Mouse (Mus musculus) kidney, postnatal 14 days (tissue): ENCODE results near the gene C2cd5.

Source experiments
- DNase-seq: peaks from one replicate; pipeline ENCODE4 v3.0.0; 2022; ENCODE audit warnings: mixed read lengths

The C2cd5 gene

GRCm38 (mm10) chr6:143070736-143071135 is 29.2 kb downstream of the C2cd5 start:
- DNase-seq, result no peak

DNA sequence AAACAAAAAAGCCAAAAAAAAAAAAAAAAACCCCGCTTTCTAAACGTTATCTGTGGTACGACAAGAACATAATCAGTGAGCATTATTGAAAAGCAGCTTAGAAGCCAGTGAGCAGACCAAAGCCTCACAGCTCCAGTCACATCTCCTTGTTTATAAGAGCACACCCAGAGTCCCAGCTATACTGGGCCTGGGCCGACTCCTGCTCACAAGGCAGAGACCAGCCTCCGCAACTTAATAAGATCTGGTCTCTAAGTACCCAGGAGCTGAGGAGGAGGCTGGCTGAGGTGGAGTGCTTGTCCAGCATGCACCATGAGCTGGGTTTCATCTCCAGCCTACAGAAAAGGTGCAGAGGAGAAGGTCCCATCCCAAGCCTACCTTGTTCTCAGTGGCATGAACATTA is 29.9 kb downstream of the C2cd5 start:
- no peak for DNase-seq

DNA sequence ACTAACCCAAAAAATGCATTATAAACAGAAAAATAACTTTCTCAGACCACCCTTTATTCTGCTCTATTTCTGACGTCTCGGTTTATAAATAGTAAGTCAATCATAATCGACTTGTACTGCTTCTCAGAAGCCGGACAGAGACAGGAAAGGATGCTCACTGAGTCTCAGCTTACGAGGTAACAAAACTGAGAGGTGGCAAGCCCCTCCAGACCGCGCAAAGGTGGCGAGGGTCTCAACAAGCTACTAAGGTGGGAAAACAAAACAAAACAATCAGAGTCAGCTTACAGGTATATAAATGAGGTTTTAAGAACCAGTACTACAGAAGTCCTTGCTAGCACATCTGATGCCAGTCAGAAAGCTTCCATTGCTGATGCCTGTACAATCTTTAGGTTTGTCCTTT is 30.3 kb downstream of the C2cd5 start:
- DNase-seq, result no peak

DNA sequence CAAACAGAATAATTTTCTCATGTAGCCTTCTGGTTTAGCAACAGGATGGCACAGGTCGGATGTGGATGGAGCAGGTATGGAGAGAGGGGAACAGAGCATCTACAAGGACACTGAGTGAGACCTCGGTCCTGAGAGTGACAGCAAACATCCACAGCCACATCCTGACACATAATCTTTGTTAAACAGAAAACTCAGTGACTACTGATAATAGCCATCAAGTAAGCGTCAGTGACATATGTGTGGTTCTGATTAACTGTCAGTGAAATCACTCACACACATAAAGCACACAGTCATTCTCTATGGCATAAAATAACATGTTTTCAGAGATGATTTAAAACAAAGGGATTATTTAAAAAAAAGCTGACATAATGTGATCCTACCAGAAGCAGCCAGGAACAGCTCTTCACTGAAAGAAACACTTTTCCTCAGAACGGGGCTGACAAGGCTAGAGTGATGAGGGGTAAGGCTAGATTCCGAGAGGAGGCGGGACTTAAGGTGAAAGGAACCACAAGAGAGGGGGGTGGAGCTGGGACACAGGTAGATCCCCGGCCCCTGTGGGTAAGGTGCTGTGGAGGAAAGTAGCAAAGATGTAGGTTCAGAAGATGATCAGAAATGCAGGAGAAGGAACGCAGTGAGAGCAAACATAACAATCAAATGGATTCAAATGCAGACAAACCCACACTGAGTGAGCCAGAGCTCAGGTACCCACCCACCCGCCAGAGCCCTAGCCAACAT is 31.6 kb downstream of the C2cd5 start:
- no peak for DNase-seq

DNA sequence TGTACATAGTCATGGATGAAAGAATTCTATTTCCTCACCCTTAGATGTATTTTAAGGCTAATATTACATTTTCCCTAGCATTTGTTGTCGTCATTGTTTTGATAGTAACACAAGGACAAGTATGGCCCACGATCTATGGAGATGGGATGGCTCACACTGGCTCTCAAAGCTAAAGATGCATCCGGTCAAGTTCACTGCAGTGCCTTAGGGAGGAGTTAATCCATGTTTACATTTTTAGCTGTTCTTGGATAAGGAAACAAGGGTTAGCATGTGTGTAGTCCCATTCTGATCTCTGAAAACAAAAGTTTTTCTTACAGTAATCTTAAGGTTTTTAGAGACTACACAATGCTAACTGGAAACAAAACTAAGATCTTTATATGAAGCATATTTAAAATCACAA is 32.3 kb downstream of the C2cd5 start:
- no peak for DNase-seq

- DNase-seq, result no peak
Observed at GRCm38 (mm10) chr6:143066859-143067258, 33.1 kb downstream of the C2cd5 start.

DNA sequence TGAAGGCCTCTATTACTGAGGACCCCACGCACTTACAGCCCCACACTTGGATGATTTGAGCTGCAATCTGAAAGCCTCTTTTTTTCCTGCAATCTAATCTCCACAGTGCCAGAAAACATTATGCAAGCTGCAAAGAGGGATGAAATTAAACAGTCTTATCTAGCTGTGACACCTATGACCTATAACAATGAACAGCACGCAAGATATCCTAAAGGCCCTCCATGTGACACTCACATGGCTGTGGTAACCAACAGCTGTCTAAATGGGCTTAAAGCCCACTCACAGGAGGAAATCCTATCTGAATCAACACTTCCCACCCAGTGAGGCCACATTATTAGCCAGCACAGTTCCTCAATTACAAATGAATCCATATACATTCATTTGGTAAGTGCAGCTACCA is 35.9 kb downstream of the C2cd5 start:
- no peak for DNase-seq

DNA sequence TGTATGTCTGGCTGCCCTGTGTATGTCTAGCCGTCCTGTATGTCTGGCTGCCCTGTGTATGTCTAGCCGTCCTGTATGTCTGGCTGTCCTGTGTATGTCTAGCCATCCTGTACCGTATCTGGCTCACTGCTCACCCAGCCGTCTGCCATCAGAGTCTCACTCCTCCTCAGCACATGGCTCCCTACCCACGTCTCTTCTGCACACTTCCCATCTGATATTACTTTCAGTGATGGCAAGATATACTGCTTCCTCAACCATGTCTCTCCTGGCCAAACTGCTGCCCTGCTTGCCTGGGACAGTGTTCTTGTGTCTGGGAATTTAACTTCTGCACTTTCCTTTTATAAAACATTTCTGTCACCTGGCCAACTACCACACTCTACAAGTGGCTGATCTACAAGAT is 42.3 kb downstream of the C2cd5 start:
- no peak for DNase-seq

GRCm38 (mm10) chr6:143051566-143051965 is 48.4 kb downstream of the C2cd5 start:
- no peak for DNase-seq

DNA sequence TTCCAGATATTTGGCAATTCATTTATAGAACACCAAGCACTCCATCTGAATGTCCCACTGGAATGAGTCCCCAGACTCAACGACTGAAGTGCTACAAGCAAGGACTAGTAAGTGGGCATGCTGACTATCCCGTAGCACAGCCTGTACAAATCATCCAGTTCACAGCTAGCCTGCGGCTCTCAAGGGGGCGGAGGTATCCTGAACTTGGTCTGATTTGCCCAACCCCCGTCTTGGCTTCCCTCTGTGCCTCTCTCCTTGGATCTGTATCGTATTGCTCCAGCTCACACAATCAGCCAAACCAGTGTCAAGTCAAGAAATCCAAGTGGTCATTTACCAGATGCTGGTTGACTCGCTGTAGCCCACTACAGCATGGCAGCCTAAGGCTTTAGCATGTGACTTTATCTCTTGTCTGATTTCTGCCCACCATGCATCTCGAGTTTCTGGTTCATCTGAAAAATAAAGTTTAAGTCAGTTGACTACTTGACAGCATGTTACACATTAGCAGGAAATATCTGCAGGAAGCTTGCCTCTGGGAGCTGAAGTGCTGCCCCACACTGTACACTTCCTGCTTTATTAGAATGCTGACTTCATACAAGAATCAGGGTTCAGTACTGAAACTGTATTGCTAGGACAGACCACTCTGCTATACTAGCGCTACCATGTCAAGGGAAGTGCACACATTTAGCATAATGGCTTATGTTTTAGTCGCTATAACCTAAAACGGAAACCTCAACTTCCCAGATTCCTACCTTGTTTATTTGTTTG is 50.0 kb downstream of the C2cd5 start:
- DNase-seq, result no peak

GRCm38 (mm10) chr6:143049117-143049516 is 50.8 kb downstream of the C2cd5 start:
- DNase-seq, result no peak

- DNase-seq, result no peak
Observed at GRCm38 (mm10) chr6:143047538-143048258, 52.2 kb downstream of the C2cd5 start.

DNA sequence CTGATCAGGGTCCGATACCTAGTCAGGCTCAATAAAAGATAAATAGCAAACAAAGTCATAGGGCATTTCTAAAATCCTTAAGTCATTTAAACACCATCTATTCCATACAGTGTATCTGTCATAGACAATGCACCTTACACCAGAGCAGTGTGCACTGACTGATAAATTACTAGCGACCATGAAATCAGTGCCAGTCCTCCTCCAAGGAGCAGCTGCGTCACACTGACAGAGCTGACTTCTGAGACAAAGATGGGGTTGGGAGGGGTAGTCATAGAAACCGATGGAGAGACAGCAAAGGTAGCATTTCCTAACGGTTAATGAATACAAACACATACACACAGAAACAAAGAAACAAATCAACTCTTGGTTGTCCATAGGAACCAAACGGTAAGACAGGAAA is 58.4 kb downstream of the C2cd5 start:
- no peak for DNase-seq

DNA sequence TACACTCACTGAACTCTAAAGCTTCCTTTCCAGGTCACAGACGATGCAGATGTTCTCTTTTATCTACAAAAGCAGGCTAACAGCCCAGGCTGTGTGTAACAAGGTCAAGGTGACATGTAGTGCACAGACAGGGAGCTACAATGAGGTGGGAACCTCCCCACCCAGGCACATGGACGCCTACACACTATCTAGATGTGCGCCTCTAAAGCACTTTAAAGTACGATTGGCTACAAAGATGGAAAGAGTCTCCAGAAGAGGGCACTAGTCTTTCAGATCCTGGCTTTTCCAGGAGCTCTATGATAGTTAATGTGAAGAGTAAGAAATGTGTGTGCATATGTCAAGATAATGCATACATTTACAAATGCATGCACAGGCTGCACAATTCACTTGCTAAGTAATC is 64.7 kb downstream of the C2cd5 start:
- DNase-seq, result no peak

- DNase-seq, result no peak
Observed at GRCm38 (mm10) chr6:143034503-143034902, 65.4 kb downstream of the C2cd5 start.

- no peak for DNase-seq
Observed at GRCm38 (mm10) chr6:143030521-143030920, 69.4 kb downstream of the C2cd5 start.

GRCm38 (mm10) chr6:143027896-143028295 is 72.0 kb downstream of the C2cd5 start:
- no peak for DNase-seq

- no peak for DNase-seq
Observed at GRCm38 (mm10) chr6:143027402-143027801, 72.5 kb downstream of the C2cd5 start.

DNA sequence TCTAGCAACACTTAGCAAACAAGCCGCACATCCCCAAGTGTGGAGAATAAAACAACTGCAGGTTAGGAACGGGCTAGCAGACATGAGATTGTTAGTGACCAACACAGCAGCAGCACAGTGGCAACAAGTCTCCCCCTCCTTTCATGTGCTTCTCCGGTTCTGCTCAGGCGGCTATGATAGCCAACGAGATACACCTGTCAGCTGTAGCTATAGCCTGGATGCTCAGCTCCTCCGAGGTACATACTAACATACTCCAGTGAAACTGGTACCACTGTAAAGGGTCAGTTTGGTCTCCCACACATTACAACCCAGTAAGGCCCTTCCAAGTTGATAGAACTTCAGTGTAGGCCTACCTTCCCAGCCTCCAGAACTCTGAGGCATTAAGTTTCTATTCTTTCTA is 76.2 kb downstream of the C2cd5 start:
- no peak for DNase-seq

GRCm38 (mm10) chr6:143021756-143022155 is 78.2 kb downstream of the C2cd5 start:
- no peak for DNase-seq

- no peak for DNase-seq
Observed at GRCm38 (mm10) chr6:143020647-143021046, 79.3 kb downstream of the C2cd5 start.

DNA sequence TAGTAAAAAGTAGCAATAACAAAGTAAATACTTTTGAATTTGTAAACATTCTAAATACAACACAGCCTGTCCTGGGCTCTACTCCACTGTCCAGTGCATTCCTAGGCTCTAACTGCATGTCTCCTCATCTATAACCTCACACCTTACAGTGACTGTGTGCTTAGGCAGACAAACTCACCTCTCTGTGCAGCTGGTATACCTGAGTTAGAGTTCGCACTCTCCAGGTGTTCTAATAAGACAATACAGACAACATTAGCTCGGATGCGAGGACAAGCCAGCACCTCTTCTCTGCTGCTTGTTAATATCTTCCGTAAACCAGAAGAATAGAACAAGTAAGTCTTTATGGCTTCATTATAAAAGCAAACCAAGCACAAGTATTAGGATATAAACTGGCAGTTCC is 79.8 kb downstream of the C2cd5 start:
- DNase-seq, result no peak

DNA sequence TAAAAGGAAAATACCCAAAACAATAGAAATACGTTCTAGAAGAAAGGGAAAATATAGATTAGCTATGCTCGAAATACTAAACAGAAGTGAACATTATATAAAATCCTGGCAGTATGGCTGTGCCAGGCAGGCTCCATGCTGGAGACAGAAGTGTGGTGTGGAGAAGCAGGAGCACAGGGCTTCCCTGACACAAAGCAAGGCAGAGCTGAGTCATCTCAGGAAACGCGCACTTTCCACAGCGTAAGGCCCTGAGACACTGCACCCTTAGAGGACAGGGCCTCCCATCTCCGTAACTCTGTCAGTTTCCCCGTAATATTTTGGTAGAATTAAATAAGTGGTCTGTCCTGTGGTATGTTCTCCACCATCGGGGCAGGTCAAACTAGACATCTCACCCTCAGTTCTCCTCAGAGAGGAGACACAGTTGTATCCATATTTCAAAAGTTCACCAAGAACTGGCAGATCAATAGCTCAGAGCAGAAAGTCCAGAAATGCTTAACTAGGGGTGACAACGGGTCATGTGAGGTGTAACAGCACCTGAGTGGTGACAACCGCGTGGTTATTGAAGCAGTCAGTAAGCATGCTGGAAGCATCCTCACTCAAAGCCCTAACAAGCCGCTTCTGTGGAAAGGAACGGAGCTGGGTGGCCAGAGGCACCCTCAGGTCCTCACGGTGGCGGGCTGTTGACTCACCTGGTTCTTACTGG is 87.3 kb downstream of the C2cd5 start:
- DNase-seq, result no peak
